19 mouse cellular contexts compared by ENCODE assay signal in genomic region chr19:31210850-31211249, GRCm38 (mm10).
A peak's percentile ranks its signal among the peaks of the same experiment; 100 is the strongest.
DNase-seq lines count a peak whose midpoint lies in the region; ATAC-seq lines count a peak whose summit lies in the region.
"Had no signal": no experiment of that assay in that cellular context is flagged by ENCODE, and none has a peak within 500 bp of the region (broad histone marks: within the 10 kb centered on the region; RNA-seq: fewer than 3 reads in every experiment).

No protein-coding gene starts in this region.

- ATAC-seq in common myeloid progenitor, adult 5-6 weeks (replicated peaks; ENCODE audit: low read depth, poor library complexity, severe bottlenecking): peak; percentile 90
- peak; percentile 94 for ATAC-seq in megakaryocyte, adult 5-6 weeks (ENCODE audit: poor library complexity, severe bottlenecking)
- ATAC-seq: forebrain, embryonic 14.5 days; forebrain, postnatal 0 days had no signal

- intact Hi-C loops in left cerebral cortex, postnatal 10 days (cut with DNase I): no loop called here

- DNase-seq in 416B (ENCODE audit: low read depth): peak; percentile 83
- peak; percentile 19 to 42 for DNase-seq in natural killer cell, adult 2 months (ENCODE audit: low spot score in 2 of 2)
- DNase-seq in left cerebral cortex, postnatal 10 days (ENCODE audit: extremely low spot score in 1 of 2, low spot score in 2 of 2): no peak
- DNase-seq in right cerebral cortex, adult 18-20 months: no peak
- DNase-seq in adrenal gland, postnatal 10 days: no peak
- DNase-seq: adrenal gland, adult 8-10 months; cerebellum, adult 11 months; cerebellum, adult 8-10 months; cerebellum, postnatal 10 days; cerebellum, postnatal 36 days; forebrain, postnatal 0 days; gastrocnemius, adult 2 months; gastrocnemius, postnatal 25 days; heart, adult 2 months; heart, postnatal 14 days; heart, postnatal 4 days had no signal

Comparison
In these comparisons a context has a peak if more than half of its experiments do, and no peak if none do; other contexts are left out.
1. DNase-seq: peak in 416B (single experiment) and natural killer cell, adult 2 months (2 of 2); none in left cerebral cortex, postnatal 10 days (0 of 2), right cerebral cortex, adult 18-20 months (single experiment) and adrenal gland, postnatal 10 days (single experiment).